Mouse (Mus musculus) gastrocnemius, postnatal 10 days (tissue): ENCODE measurements around the gene Cyb5r4. TPM values are rescaled to one million over a fixed set of nuclear protein-coding genes. Genes with fewer than 3 reads are reported as not detected.
"Not testable (repeated sequence)": the region's sequence is repeated elsewhere in the genome, so short reads cannot be mapped to it uniquely, and the experiment has no call there.

Experiments
- DNase-seq: peaks from one replicate; pipeline ENCODE4 v3.0.0; 2021; ENCODE audit warnings: mixed read lengths
- long read RNA-seq, 2 experiments: library from polyadenylated mRNA; stranded (forward); transcript quantifications; one replicate each; pipeline ENCODE4 v2.0.0; 2021
- total RNA-seq, 2 experiments: library from RNA; stranded (reverse); gene quantifications; 2 replicates each; pipeline ENCODE4 v1.2.3; 2021

The Cyb5r4 gene
- total RNA-seq, result 10 to 100 TPM; 20.4 to 21.1 TPM
- long read RNA-seq, experiment 1, transcript Cyb5r4-201 (16 exons, 2,644 nt), result major isoform, 72 of 92 reads
- long read RNA-seq, experiment 1, partial matches to known transcripts, result 2 of 92 reads
- long read RNA-seq, experiment 1, other reads (novel, unspliced or antisense), result 18 of 92 reads
- long read RNA-seq, experiment 2, transcript Cyb5r4-201 (16 exons, 2,644 nt), result major isoform, 46 of 70 reads
- long read RNA-seq, experiment 2, partial matches to known transcripts, result 1 of 70 reads
- long read RNA-seq, experiment 2, other reads (novel, unspliced or antisense), result 23 of 70 reads

DNA sequence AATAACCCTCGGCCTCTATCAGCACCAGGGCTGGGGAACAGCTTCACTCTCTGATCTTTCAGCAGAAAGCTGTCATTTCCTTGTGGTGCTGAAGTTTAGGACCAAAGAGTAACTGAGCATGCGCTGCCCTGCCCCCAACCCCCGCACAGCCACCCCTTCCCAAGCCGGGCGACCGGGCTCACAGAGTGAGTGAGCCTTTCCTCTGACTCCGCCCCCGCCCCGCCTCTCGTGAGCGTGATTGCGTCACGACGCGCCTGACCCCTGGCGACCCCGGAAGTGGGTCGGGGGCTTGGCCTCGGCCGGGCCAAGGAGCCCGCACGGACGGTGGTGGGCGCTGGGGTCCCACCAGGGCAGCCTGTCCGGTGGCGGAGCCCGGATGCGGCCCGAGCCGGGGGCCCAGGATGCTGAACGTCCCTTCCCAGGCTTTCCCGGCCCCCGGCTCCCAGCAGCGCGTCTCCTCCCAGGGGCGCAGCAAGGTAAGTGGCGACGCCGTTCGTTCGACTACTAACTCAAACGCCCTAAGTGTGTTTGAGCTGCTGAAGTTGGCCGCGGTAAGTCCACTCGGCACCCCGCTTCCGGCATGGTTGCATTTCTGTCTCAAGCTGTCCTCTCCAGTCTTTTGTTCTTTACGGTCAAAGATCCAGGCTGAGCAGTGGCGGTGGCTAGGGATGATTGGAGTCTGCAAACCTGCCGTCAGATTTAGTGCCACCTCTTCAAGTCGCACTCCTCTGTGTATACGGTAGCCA is at the start of gene Cyb5r4:
Cyb5r4 (plus strand) TSS at position 237 of the 746 bp plus-strand sequence.
- DNase-seq, result peak; percentile 98

DNA sequence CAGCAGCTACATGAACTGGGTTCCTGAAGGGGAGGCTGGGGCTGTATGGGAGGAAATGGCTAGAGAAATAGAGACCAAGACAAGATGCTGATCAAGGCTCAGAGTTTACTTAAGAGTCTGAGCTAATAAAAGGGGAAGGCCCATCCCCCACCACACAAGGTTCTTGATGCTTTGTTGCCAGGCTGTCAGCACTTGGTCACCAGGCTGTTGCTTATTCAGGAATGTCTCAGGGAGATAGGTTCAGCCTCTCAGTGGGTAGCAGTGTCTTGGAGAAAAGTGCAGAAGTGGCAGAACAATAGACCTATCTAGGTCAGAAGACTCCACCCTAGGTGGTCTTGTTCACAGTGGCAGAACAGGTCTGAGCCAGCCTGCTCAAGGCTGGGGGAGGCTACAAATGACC is 49.3 kb upstream of the Cyb5r4 start:
- DNase-seq, result not testable (repeated sequence)

DNA sequence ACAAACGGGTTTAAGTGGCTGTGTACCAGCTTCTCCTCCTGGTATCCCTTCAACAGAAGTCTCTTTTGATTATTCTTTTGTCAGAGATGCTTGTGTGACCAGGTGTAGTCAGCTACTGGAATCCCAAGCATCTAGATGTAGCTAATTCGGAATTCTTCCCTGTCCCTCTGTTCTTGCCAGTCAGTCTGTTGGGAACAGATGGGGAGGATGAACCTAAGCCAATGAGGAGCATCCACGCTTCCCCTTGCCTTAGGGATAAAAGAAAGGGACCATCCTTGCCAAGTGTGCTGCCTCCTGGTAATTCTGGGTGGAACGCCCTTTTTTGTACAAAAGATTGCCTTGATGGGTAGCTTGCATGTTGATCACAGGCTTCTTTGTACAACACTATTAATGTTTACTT is 48.3 kb upstream of the Cyb5r4 start:
- DNase-seq, result no peak

DNA sequence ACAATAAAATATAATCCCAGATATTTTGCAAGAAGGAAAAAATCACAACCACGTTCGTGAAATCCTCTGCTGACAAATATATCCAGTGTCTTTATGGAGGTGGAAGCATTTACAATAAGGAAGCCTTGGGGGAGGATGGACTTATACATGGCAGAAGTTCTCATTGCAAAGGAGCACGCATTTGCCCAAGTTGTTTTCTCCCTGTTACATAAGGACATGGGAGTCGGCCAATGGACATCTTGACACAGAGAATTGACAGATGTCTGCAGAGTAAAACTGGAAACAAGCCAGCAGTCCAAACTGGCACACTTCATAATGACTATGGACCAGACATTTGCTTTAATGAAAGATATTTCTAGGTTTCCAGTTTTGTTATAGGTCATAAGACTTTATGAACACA is 44.9 kb upstream of the Cyb5r4 start:
- DNase-seq, result no peak

DNA sequence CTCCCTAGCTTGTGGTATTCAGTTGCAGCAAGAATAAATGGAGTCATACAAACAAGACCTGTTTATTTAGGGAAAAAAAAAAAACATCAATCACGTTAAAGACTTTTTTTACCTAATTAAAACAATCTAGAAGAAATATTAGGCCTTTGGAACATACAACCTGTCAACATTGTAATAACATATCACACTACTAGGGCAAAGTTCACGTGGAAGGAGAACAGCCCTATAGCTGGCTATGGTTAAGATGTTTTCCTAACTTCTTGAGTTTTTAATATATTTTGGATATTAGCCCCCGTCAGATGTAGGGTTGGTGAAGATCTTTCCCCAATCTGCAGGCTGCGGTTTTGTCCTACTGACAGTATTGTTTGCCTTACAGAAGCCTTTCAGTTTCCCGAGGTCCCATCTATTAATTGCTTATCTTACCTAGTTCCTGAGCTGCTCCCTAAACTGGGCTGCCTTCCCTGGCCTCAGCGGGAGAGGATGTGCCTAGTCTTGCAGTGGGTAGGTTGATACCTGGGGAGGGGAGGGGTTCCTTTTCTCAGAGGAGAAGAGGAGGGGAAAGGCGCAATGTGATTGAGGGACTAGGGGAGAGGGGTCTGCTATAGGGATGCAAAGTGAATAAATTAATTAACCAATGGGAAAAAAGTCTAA is 43.4 kb upstream of the Cyb5r4 start:
- DNase-seq, result no peak

DNA sequence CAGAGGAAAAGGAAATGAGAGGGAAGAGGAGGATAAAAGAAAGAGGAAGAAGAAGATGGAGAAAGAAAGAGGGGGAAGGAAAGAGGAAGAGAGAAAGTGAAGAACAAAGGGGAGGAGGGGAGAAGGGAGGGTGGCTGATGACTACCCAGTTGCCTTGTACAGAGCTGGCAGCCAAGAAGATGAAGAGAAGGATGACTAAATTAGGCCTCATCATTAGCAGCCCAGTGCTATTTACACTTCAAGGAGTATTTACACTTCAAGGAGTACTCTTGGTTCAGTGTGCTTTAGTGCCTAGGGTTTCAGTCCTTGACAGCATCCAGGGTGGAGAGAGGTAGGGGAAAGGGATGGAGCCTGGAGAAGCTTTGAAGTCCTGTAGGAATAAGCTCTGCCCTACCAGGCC is 41.8 kb upstream of the Cyb5r4 start:
- DNase-seq, result no peak

DNA sequence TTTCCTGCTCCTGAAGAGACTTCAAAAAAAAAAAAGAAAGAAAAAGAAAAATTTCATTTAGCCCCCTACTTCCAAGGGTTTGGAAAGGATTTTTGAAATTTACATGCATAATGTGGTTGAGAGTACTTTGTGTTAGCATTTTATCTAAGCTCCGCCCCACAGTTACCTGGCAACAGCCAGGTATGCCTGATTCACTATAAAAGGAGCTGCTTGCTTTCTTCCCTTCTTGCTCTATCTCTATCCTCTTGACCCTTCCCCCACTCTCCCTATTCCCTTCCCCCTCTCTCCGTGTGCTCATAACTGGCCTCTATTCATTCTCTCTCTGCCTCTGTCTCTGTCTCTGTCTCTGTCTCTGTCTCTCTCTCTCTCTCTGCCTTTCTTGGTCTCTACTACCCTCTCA is 40.9 kb upstream of the Cyb5r4 start:
- no peak for DNase-seq

DNA sequence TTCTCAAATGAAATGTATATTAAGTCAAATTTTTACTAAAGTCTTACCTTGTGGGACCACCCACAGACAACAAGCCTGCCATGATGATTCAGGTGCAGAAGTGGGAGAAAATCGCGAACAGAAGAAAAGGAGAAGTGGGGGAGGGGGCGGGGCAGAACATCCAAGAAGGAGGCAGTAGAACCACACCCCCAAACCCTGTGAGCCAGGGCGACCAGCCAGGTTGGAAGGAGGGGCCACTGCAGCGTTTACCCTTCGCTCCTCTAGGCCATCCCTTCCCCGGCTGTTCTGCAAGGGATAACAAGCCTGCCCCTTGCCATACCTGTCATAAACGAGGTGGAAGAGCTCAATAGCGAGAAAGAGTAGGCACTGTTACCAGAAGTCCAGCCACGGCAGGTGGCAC is 40.3 kb upstream of the Cyb5r4 start:
- DNase-seq, result no peak

DNA sequence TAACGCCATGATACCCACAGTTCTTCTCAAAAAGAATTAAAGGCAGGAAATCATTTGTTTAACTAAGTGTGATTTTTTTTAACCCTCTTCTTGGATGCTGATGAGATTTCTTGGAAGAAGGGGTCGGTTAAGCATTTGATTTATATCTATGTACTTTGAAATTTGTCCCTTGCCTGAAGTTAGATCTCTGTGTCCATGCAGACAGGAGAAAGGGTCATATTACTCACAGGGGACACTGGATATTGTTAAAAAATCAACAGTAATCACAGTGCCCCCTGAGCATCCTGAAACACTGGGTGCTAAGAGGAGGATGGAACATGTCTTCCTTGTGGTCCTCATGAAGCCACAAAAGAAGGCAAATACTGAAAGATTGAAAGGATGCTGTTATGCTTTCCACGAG is 37.2 kb upstream of the Cyb5r4 start:
- DNase-seq, result no peak

DNA sequence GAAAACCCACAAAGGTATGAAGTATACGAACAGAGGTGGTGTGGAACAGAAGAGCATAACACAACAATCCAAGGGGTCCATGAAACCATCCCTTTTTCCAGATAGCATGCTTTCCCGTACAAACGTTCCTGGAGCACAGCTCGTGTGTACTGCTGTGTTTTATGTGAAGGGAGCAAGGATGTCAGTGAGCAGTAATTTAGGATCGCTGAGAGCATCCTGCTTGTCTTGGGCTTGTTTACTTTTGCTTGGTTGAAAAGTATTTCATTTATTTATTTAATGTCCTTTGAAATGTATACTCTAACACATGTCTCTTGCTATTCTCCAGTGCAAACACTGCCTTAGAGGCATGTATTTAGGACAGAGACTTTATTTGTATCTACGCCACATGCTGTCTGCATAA is 36.7 kb upstream of the Cyb5r4 start:
- DNase-seq, result no peak

DNA sequence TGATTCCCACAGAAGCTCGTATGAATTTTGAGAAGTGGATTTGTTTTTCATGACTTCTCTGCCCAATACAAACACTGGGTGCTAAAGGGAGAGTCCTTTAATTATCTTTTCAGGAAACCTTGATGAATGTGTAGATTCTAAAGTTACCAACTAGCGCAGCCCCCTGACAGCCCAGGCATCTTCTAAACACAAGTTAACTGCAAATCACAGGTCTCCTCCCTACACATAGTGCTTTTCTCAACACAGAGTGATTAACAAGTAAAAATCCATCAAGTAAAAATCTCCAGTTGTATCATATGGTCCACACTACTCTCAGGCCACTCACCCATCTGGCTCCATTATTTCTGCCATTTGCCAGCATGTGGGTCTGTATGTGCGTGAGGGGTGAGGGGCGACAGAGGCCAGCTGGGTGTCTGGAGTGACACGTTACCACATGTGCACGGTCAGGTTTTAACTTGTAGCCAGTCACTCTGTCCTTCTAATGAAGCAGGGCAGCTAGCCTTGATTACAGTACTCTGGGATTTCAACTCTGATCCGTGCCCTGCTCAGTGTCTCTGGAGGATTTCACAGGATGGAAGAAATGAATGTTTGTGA is 35.0 kb upstream of the Cyb5r4 start:
- DNase-seq, result no peak

DNA sequence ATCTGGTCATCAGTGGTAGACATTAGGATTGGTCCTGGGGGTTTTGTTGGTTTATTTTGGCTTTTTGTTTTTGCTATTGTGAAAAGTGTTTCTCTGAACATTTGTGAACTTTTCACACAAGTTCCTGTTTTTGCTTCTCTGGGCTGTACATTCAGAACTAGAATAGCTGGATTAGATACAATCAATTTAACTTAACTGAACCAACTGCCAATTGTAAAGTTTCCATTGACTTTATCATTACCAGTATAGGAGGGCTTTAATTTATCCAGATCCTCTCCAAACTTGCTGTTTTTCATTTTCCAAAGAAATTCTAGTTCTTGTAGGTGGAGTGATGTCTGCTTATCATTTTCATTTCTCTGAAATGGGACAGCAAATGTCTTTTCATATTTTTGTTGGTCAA is 32.0 kb upstream of the Cyb5r4 start:
- DNase-seq, result no peak

DNA sequence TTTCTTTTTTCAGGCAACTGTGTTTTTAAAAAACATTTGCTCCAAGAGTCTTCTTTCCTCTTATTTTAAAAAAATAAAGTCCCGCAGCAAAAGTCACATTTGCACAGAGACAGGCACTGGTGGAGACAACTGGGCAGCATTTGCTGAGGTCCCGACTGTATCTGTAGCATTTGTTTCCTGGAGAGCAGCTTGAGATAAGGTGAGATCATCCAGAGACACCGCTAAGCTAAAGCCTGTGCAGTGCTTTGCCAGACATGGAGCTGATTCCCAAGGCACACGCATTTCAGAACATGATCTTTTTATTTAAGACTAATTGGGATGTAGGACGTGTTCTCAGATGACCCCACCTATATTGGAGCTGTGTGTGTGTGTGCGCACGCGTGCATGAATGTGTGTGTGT is 30.1 kb upstream of the Cyb5r4 start:
- no peak for DNase-seq

DNA sequence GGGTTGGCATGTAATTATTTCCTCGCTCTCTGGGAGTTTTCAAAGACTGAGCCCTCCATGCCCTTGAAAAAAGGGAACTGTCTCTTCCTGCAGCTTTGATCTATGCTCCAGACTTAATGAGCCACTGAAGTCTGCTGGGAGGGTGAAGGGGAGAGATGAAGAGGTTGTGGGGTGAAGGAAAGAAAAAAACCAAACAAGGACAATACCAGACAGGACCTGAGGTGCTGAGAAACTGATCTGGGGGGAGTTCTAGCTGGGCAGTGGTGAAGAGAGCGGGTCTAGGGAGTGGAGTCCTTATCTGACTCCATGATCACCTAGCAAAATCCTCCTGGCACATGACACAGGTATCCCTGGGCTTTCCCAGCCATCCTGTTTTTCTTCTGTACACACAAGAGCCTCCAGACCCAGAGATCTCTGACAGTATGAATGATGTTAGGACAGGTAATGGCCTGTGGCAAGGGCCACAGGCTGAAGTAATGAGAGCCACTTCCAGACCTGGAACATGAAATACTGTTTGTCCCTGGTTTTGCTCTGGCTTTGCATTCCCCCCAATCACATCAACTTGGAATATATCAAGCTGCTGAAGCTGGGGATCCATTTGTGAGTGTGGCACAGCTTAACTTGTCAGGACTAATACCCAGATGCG is 24.6 kb upstream of the Cyb5r4 start:
- no peak for DNase-seq

DNA sequence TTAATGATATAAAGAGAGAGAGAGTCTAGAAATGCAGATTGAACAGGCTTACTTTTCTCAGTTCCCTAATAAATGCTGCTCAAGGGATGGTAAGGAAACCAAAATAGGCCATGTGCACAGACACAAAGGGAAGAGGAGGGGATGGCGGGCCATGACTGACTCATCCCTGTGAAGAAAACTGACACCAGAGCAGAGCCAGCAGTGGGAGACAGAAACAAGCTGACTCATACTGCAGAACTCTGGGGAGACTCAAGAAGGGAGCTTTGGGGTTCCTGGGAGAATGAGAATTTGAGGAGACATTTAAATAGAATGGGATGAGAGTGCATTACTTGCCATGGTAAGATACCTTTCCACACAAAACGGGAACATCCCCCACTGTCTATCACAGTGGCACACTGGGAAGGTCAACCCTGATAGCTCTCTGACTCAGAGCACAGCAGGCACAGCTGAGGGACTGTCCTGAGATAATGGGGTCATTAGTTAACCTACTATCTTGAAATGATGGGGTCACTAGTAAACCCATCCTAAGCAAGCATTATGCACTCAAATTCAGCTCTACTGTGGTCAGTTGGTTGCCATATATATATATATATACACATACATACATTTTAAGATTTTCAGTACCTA is 21.7 kb upstream of the Cyb5r4 start:
- no peak for DNase-seq

DNA sequence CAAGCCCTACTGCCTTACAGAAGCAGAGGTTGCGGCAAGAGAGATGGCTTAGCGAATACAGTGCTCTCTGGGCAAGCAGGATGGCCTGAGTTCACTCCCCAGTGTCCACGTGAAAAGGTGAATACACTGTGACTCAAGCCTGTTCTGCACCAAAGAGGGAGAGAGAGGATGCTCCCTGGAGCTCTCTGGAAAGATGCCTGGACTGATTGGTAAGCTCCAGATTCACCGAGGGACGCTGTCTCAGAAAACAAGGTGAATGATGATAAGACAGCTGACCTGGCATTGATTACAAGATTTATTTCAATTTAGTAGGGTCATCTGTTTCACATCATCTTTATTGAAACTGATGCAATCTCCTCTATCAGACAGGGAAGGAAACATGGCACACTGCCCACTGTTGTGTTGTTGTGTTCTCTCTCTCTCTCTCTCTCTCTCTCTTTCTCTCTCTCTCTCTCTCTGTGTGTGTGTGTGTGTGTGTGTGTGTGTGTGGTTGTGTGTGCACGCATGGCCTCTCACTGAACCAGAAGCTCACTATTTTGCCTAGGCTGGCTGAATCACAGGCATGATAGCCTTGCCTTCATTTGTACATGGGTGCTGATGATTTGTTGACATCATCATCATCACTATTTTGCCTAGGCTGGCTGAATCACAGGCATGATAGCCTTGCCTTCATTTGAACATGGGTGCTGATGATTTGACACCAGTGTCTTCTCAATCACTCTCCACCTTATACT is 16.9 kb upstream of the Cyb5r4 start:
- DNase-seq, result no peak

DNA sequence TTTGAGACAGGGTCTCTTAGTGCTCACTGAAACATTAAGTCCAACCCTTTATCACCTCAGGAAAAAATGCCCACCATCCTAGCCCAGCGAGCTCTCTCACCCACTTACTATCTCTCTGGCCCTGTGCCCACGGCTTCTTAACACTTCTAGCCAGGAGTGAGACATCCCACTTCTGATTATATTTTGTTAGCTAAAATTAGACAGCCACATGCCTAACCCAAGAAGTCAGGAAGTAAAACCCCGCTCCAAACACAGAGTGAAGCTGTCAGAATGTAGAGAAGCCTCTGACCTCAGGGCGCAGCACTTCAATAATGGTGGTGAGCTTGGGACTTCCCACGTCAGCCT is 16.4 kb upstream of the Cyb5r4 start:
- no peak for DNase-seq

DNA sequence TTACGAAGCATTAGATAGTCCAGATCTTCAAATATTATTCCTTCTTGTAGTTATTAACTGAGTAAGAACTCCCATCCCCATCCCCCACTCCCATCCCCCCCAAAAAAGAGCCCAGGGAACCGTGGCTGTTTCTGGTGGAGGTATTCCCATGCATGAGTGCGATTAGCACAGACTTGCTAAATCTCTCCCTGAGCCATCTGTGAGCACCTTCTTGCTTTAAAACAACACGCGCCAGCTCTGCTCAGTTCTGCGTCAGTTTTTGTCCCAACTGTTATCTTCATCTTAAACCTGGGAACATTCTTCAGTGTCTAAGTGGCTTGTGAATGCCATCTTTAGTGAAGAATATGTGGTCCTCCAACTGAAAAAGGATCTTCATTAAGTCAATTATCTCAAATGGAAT is 13.3 kb upstream of the Cyb5r4 start:
- no peak for DNase-seq

DNA sequence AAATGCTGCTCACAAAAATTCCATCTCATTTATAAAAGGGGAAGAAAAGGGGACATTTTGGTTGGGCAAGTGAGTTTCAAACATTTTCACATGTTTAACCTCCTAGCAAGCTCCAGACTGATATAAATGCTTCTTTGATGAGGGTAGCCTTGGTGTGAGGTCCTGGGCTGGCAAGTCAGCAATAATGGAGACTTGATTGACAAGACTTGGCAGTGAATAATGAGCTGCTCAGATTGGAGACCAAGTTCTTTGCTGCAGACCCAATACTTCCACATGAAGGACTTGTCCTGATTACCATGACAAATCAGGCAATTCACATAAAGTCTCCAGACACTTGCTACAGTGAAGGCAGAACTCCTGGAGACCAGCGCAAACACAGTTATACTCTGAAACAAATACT is 12.9 kb upstream of the Cyb5r4 start:
- DNase-seq, result no peak

DNA sequence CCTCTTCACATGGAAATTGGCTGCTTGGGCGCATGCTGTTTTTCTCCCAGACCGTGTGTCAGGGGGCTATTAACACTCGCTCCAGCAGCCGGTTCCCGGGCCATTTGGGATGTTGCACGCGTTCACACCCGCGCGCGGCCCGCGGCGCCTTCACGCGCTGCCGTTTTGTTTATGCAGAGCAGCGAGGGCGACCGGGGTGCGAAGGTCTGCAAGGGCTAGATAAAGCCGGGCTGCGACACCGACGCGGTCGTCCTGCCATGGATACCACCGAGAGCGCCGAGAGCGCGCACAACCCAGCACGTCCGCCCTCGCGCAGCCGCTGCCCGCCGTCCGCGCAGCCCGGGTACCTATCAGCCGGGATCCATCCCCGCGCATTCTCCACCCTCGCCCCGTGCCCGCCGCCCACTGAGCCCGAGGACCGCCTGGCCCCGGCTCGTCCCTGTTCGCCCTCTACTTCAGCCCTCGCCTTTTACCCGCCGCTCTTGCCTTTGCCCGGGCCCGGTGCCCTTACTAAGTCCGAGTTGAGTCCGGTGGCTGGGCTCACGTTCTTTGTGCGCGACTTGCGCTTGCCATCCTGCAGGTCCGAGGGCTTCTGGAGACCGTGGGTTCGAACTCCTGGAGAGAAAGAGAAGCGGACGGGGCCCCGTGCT is 6.4 kb upstream of the Cyb5r4 start, which contains the start of gene Ripply2:
Ripply2 (plus strand) TSS at position 250 of the 650 bp plus-strand sequence.
- peak; percentile 6 for DNase-seq

DNA sequence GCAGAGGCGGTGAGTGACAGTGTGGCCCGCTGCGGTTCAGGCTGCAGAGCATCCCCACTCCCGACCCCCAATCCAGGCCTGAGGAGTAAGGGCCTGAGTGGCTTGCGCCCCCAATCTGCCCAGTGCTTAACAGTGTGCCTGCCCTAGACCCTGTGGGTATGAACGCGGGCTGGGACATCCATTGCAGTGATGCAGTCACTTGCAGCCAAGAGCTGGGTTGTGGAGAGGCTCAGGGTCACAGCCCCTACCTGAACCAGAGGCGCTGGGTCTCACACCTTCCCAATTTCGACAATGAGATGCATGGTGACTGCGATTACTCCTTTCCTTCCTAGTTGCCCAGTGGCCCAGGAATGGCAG is 5.9 kb upstream of the Cyb5r4 start:
- DNase-seq, result no peak
